Mouse (Mus musculus): Measurements from ENCODE around the gene Tln2.
A peak's percentile ranks its signal among the peaks of the same experiment; 100 is the strongest.
"Not testable (repeated sequence)": the region's sequence is repeated elsewhere in the genome, so short reads cannot be mapped to it uniquely, and the experiment has no call there.

Tln2 gene

DNA sequence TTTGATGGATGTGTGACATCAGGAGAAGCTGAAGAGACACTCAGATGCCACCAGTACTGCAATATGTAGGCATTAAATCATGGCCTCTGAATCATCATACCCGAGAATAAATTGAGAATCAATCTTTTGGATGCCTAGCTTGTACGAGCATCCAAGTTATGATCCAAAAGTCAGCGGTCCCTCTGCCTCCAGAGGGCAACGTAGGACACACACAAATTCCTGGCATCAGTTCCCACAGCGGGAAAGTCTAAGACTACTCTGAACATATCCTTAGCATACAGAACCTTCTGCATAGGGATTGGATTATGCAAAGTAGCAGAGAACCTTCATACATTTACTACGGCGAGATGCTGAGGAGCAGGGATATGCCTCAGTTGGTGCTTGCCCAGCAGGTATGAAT, 210.5 kb downstream of the Tln2 start:
- DNase-seq: no peak

DNA sequence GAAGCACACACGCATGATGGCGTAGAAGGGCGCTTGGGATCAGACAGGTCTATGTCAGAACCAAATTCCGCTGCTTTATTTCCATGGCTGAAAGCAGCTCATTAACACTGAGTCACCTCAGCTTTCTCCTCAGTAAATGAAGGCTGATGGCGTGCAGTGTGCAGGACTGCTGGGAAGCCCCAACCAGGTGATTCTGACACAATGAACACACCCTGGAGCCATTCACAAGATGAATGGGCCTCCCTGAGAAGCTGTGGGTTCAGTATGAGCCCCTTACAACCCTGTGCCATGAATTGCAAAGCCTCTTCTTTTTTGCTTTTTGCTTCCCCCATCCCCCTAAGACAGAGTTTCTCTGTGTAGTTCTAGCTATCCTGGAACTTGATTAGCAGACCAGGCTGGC, 212.3 kb downstream of the Tln2 start:
- DNase-seq: no peak

DNA sequence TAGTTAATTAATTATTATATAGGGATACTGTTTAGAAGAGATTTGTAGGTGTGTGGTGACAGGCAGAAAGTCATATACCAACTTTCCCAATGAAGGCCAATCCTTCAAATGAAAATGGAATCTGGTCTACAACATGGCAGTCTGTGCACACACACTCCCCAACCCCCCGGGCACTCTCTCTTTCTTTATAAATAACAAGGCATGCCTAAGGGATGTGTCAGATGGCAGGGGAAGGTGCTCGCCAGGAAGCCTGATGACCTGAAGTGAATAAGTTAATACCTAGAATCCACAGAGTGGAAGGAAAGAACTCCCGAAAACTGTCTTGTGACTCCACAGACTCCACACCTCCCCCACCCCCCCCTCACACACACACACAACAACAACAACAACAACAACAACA, 228.2 kb downstream of the Tln2 start:
- DNase-seq: no peak

GRCm38 (mm10) chr9:67328451-67328850, 231.1 kb downstream of the Tln2 start:
- no peak for DNase-seq

DNA sequence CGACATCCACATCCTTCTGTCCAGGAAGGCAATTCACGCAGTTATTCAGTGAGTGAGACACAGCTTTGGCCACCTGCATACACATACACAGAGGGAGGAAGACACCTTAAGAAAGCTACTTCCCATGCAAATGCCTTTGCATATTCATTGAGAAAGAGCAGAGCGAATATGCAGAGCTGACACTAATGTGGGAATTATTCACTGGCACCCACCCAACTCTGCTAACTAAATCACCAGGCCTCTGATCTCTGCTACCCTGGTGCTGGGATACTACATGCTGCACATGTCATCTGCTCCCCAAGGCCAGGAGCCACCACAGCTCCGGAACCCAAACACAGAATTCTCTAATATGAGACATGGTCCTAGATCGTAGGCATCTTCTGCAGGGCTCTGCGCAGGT, 237.6 kb downstream of the Tln2 start:
- no peak for DNase-seq

- DNase-seq: peak; percentile 31
These were observed 244.1 kb downstream of the Tln2 start for GRCm38 (mm10) chr9:67315356-67315755.

DNA sequence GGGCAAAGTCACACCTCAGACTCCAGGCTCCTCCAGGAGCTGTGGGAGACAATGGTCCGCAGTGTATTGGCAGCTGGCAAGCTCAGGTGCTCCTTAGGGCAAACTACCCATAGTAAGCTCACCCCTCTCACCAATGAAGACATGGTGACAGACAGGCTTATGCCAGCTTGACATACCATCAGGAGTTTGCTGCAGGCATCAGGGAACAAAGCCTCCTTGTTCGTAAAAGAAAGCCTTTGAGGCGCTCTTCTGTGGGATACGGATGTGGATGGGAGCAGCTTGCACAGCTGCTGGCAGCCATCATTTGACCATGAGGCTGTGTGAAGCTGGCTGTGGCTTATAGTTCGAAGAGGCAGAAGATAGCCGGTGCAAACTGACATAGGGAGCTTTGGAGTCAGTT, 254.5 kb downstream of the Tln2 start:
- no peak for DNase-seq

GRCm38 (mm10) chr9:67303986-67304385, 255.5 kb downstream of the Tln2 start:
- DNase-seq: no peak

DNA sequence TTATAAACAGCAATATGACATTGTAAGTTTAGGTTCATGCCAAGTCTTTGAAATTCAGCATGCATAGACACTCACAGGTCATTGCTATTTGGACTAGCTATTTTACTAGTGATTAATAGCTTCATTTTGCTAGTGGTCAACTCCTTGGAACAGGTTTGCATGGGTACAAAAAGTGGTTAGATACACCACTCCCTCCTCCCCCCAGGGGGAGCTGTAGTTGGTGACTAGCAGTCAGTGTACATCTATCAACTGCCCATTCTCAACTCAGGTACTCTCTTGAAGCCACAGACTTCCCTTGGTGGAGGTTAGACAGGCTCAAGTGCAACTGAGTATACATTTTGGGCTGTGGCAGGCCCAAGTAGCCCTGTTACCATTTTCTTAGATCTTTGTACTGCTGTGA, 256.5 kb downstream of the Tln2 start:
- no peak for DNase-seq

DNA sequence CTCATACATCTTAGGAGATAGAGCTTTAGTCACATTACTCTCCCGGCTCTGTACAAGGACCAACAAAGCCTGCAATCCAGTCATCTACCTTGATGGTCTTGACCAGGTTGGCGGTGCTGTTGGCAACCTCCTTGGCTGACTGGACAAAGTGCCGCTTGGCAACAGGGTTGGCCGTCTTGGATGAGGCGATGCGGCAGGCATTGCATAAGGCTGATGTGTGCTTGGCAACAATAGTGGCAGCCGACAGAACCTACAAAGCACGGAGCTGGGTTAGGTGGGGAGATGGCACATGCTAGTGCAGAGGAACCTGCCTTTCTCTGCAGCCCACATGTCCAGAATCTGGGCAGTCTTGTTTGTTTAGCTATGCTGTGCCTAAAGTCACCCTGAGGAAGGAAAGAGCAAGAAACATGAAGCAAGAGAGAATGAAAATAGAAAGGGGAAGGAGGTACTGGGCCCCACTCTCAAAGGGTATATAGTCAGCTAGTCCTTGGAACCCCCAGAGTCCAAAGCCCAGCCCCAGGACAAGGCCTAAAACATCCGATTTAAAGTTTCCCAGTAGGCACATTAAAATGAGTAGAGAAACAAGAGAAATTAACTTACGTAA, 257.0 kb downstream of the Tln2 start:
- DNase-seq: peak; percentile 28

DNA sequence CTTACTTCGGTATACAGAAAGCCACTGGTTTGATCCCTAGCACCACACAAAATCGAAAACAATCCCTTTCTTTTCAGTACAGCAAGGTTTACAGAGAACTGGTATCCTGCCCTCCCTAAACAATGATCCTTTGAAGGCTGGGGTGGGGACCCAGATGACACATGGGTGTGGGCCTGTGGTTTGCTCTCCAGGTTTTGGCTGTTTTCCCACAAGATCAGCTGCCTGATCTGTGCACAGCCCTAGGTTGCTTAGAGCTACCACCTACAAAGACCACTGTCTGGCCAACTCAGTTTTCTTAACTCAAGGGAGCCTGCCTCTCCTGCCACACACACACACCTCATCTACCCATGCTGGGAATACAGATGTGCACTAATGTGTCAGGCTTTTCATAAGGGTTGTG, 257.9 kb downstream of the Tln2 start:
- DNase-seq: no peak

- no peak for DNase-seq
These were observed 258.7 kb downstream of the Tln2 start for GRCm38 (mm10) chr9:67300769-67301168.

GRCm38 (mm10) chr9:67300346-67300745, 259.2 kb downstream of the Tln2 start:
- DNase-seq: no peak

DNA sequence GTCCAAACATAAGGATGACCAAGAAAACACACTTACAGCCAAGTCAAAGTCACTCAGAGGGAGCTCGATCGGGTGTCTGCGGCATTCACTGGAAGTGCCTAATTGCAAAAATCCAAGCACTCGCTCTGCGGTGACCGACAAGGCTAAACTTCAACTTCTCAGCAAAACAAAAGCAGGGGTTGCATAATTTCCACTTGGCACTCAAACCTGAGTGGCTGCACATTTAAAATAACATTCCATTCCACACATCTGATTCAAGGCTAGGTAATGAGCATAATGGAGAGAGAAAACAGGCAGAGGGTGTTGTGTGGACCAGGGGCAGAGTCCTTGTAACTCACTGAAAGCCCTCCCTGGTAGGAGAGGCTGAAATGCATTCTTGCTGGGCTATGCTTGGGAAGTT, 260.3 kb downstream of the Tln2 start:
- no peak for DNase-seq

DNA sequence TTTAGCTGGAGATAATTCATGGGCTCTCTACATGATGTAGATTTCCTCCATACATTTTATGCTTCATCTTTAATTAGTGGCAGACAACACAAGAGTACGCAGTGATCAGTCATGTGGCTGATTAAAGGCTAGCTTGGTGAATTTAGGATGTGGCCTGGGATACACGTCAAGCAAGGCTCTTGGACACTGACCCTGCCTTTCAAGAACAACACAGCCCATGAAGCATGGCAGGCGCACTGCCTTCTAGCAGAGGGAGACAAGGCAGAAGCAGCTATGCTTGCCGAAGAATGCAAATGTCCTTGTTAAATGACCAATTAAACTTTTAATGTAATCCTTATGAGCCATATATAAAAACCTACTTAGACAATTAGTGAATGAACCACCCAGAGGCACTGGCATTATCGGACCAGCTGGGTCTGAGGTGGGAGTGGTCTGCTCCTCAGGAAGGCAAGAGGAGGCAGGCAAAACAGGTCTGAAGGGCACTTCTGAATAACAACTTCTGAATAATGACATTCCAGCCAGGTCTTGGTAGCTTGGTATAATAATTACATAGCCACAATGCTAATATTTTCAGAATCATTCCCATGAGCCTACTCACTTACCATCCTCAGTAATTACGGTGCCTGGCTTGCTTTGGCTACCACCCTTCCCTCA, 262.1 kb downstream of the Tln2 start:
- DNase-seq: no peak

GRCm38 (mm10) chr9:67287457-67287856, 272.0 kb downstream of the Tln2 start:
- DNase-seq: no peak

GRCm38 (mm10) chr9:67286801-67287200, 272.7 kb downstream of the Tln2 start:
- DNase-seq: no peak

DNA sequence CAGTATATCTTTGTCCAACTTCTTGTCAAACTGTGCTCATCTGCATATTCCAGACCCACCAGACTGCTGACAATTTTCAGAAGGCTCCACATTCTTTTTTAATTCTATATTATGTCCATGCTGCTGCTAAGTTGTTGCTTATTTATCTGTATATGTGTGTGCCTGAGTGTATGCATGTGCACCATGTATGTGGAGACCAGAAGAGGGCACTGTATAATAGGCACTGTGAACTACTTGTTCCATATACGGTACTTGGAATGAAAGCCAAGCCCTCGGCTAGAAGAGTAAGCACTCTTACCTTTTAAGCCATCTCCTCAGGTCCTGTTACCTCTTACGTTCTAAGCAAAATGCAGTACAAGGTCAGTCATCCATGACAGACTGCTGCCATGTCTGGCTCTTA, 274.0 kb downstream of the Tln2 start:
- no peak for DNase-seq

DNA sequence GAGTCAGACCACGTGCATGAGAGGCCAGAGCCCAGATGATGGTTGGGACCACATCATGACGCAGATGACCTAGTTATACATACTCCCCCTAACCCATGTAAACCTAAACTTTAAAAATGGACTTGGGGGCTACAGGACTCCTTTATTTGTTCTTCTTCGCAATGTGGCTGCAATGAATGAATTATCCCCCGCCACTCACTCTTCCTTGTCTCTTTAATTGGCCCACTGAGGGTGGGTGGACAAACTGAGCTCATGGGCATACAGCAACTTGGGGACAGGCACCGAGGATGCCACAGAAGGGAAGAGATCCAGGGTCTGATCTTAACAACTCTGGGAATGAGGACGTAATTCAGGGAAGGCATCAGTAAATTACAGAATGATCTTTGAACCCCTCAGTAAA, 277.7 kb downstream of the Tln2 start:
- DNase-seq: no peak

- DNase-seq: not testable (repeated sequence)
These were observed 279.2 kb downstream of the Tln2 start for GRCm38 (mm10) chr9:67280311-67280710.

DNA sequence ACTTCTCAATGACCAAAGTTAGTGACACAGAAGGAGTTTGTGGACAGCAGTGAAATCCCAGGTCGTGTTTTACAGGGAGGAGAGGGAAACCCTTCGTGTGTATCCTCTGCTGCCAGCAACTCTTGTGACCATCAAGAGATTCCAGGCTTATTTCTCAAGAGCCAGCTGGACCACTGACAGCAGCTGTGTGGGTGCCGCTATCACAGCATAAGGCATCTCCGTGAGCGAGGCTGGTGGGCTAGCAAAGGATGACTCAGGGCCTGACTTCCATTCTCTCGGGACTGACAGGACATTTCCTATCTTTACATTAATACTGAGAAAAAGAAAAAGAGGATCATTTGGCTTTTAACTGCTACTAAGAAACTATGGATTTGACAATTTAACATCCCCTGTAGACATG, 283.1 kb downstream of the Tln2 start:
- no peak for DNase-seq

DNA sequence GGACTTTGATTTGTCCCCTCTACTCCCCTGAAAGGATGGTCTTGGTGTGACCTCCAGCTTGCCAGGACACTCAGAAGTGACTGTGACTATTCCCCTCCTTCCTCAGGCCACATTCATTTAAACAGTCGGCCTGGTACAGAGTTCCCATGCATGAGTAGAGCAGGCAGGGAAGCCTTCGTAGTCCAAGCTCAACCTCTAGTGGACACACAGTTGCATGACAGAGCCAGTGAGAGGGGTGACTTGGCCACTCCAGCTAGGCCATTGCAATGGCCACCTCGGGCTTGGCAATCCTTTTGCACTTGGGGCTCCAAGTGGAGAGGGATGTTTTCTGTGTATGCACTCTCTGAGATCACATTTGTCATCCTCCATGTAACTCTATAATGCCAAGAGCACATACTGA, 285.2 kb downstream of the Tln2 start:
- no peak for DNase-seq

- DNase-seq: no peak
These were observed 286.1 kb downstream of the Tln2 start for GRCm38 (mm10) chr9:67273362-67273761.

GRCm38 (mm10) chr9:67270734-67271133, 288.8 kb downstream of the Tln2 start:
- no peak for DNase-seq

DNA sequence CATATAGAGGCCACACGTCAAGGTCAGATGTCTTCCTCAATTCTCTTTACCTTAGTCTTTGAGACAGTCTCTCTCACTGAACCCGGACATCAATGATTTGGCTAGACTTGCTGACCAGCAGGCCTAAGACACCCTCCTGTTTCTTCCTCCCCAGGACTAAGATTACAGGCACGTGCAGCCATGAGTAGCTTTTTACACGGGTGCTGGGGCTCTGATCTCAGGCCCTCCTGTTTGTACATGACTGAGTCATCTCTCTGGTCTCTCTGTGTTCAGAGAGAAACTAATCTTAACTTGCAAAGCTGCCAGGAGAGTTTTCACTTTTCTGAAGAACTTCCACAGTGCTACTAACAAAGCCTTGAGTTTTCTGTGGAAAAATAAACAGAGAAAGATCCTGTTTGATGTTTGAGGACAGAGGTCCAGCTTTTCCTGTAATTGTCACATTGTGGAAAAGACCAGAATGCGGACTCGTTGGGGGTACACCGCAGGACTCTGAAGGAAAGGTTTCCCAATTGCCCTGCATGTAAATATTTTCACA, 289.4 kb downstream of the Tln2 start:
- DNase-seq: no peak

Measured in cerebellum, adult 9-10 months (tissue).